Mouse (Mus musculus): ENCODE measurements around the gene Sarm1. TPM values are rescaled to one million over a fixed set of nuclear protein-coding genes. Genes with fewer than 3 reads are reported as not detected.
"Not testable (repeated sequence)": the region's sequence is repeated elsewhere in the genome, so short reads cannot be mapped to it uniquely, and the experiment has no call there.

Gene Sarm1
- polyA plus RNA-seq, 1 experiment from 2014 or later = 2.2 TPM

GRCm38 (mm10) chr11:78534516-78534915 lies 37.0 kb upstream of the Sarm1 start:
- 95% methylated on average over 4 of the region's 4 CpGs for WGBS
- H3K4me3 ChIP-seq (ENCODE audit: low read depth, low read length) = no peak overlapping the region
- peak overlapping the region; percentile 65; the same call in 1 of the 2 replicates for H3K4me2 ChIP-seq (ENCODE audit: low read depth, severe bottlenecking)
- H3K4me1 ChIP-seq (ENCODE audit: control insufficient read depth, insufficient read depth, low read length) = peaks cover 17% of the 10 kb centered on the region
- no peak overlapping the region for H3K9ac ChIP-seq (ENCODE audit: low read length)
- H3K36me3 ChIP-seq (ENCODE audit: control insufficient read depth, insufficient read depth, low read length) = peaks cover 2% of the 10 kb centered on the region; the same call in 1 of the 2 replicates
- no peak for DNase-seq (ENCODE audit: low spot score)
- H3K27ac ChIP-seq (replicated peaks; ENCODE audit: low read depth, low read length) = no peak overlapping the region
- no peaks in the 10 kb centered on the region for H3K9me3 ChIP-seq (ENCODE audit: control insufficient read depth, low read length)
- no peaks in the 10 kb centered on the region for H3K27me3 ChIP-seq (ENCODE audit: control insufficient read depth, insufficient read depth, low read length)
- no peak for ATAC-seq (ENCODE audit: insufficient number of reproducible peaks, low FRiP score, low TSS enrichment, low read depth)

DNA sequence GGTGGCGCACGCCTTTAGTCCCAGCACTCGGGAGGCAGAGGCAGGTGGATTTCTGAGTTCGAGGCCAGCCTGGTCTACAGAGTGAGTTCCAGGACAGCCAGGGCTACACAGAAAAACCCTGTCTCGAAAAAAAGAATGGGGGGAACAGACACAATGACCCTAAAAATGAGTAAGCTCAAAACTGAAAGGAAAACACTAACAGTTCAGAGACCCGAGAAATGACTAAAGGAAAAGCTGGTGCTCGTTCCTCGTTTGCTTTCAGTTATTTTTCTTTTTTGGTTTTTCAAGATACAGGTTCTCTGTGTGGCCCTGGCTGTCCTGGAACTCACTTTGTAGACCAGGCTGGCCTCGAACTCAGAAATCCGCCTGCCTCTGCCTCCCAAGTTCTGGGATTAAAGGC lies 34.0 kb upstream of the Sarm1 start:
- 95% methylated on average over 10 of the region's 10 CpGs for WGBS
- not testable (repeated sequence) for H3K4me1 ChIP-seq (ENCODE audit: control insufficient read depth, insufficient read depth, low read length); DNase-seq (ENCODE audit: low spot score); H3K4me3 ChIP-seq (ENCODE audit: low read depth, low read length); H3K9me3 ChIP-seq (ENCODE audit: control insufficient read depth, low read length); H3K9ac ChIP-seq (ENCODE audit: low read length); H3K27me3 ChIP-seq (ENCODE audit: control insufficient read depth, insufficient read depth, low read length); ATAC-seq (ENCODE audit: insufficient number of reproducible peaks, low FRiP score, low TSS enrichment, low read depth); H3K4me2 ChIP-seq (ENCODE audit: low read depth, severe bottlenecking)
- Histone ChIP-seq H3K36me3 (ENCODE audit: control insufficient read depth, insufficient read depth, low read length) (peaks cover 12% of the 10 kb centered on the region), H3K27ac (replicated peaks; ENCODE audit: low read depth, low read length) (0 out of 2 replicates have a peak overlapping the region, but pooled peaks have one; percentile 4)

GRCm38 (mm10) chr11:78531046-78531445 lies 33.5 kb upstream of the Sarm1 start:
- Histone ChIP-seq H3K9me3 (ENCODE audit: control insufficient read depth, low read length) (no peaks in the 10 kb centered on the region), H3K9ac (ENCODE audit: low read length) (no peak overlapping the region), H3K4me2 (ENCODE audit: low read depth, severe bottlenecking) (no peak overlapping the region), H3K27me3 (ENCODE audit: control insufficient read depth, insufficient read depth, low read length) (no peaks in the 10 kb centered on the region), H3K4me1 (ENCODE audit: control insufficient read depth, insufficient read depth, low read length) (peaks cover 7% of the 10 kb centered on the region), H3K27ac (replicated peaks; ENCODE audit: low read depth, low read length) (0 out of 2 replicates have a peak overlapping the region, but pooled peaks have one; percentile 8), H3K36me3 (ENCODE audit: control insufficient read depth, insufficient read depth, low read length) (peaks cover 15% of the 10 kb centered on the region), H3K4me3 (ENCODE audit: low read depth, low read length) (no peak overlapping the region)
- no peak for ATAC-seq (ENCODE audit: insufficient number of reproducible peaks, low FRiP score, low TSS enrichment, low read depth)
- DNase-seq (ENCODE audit: low spot score) = no peak
- WGBS = 84% methylated on average over 6 of the region's 6 CpGs

DNA sequence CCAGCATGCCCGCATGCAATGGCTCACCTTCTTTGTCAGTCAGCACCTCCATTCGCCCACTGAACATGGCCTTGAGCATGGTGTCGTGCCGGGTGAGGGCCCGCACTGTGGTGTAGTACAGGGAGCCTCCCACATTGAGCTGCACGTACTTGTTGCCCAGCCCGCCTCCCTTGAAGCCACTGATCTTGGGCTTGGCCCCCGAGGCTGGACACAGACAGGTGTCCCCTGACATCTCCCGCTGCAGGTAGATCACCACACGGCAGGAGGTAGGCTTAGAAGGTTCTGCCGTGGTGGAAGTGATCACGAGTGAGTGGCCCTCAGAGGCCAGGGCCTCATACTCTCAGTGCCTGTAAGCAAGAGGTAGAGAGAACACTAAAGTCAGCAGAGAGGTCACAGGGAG lies 32.4 kb upstream of the Sarm1 start:
- no peak for ATAC-seq (ENCODE audit: insufficient number of reproducible peaks, low FRiP score, low TSS enrichment, low read depth)
- 93% methylated on average over 12 of the region's 12 CpGs for WGBS
- H3K36me3 ChIP-seq (ENCODE audit: control insufficient read depth, insufficient read depth, low read length) = peaks cover 22% of the 10 kb centered on the region
- peaks cover 3% of the 10 kb centered on the region for H3K4me1 ChIP-seq (ENCODE audit: control insufficient read depth, insufficient read depth, low read length)
- H3K9me3 ChIP-seq (ENCODE audit: control insufficient read depth, low read length) = no peaks in the 10 kb centered on the region
- H3K9ac ChIP-seq (ENCODE audit: low read length) = no peak overlapping the region
- no peaks in the 10 kb centered on the region for H3K27me3 ChIP-seq (ENCODE audit: control insufficient read depth, insufficient read depth, low read length)
- H3K4me3 ChIP-seq (ENCODE audit: low read depth, low read length) = no peak overlapping the region
- no peak overlapping the region for H3K4me2 ChIP-seq (ENCODE audit: low read depth, severe bottlenecking)
- no peak for DNase-seq (ENCODE audit: low spot score)
- no peak overlapping the region for H3K27ac ChIP-seq (replicated peaks; ENCODE audit: low read depth, low read length)

DNA sequence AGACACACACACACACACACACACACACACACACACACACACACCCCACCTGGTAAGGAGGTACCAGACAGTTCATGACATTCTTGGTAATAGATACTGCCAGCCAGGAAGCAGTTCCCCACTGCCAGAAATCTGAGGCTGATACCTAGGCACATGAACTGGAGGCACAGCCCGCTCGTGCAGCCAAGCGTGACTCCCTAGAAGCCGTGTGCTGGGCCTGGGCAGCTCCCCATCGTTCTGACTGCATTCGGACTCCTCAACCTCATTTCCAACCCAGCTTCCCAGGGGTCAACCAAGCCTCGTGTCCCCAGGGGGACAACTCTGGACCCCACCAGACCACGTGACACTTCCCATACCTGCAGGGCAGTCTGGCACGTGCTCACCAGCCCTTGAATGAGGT lies 31.2 kb upstream of the Sarm1 start:
- Histone ChIP-seq H3K4me1 (ENCODE audit: control insufficient read depth, insufficient read depth, low read length) (no peaks in the 10 kb centered on the region), H3K4me2 (ENCODE audit: low read depth, severe bottlenecking) (no peak overlapping the region), H3K4me3 (ENCODE audit: low read depth, low read length) (no peak overlapping the region), H3K9ac (ENCODE audit: low read length) (no peak overlapping the region), H3K27me3 (ENCODE audit: control insufficient read depth, insufficient read depth, low read length) (no peaks in the 10 kb centered on the region), H3K9me3 (ENCODE audit: control insufficient read depth, low read length) (no peaks in the 10 kb centered on the region), H3K27ac (replicated peaks; ENCODE audit: low read depth, low read length) (no peak overlapping the region), H3K36me3 (ENCODE audit: control insufficient read depth, insufficient read depth, low read length) (peaks cover 30% of the 10 kb centered on the region)
- DNase-seq (ENCODE audit: low spot score) = no peak
- WGBS = 85% methylated on average over 9 of the region's 9 CpGs
- no peak for ATAC-seq (ENCODE audit: insufficient number of reproducible peaks, low FRiP score, low TSS enrichment, low read depth)

- no peak overlapping the region for H3K4me3 ChIP-seq (ENCODE audit: low read depth, low read length)
- H3K4me1 ChIP-seq (ENCODE audit: control insufficient read depth, insufficient read depth, low read length) = no peaks in the 10 kb centered on the region
- H3K27me3 ChIP-seq (ENCODE audit: control insufficient read depth, insufficient read depth, low read length) = no peaks in the 10 kb centered on the region
- ATAC-seq (ENCODE audit: insufficient number of reproducible peaks, low FRiP score, low TSS enrichment, low read depth) (no peak), DNase-seq (ENCODE audit: low spot score) (no peak)
- no peak overlapping the region for H3K9ac ChIP-seq (ENCODE audit: low read length)
- H3K9me3 ChIP-seq (ENCODE audit: control insufficient read depth, low read length) = no peaks in the 10 kb centered on the region
- WGBS = 90% methylated on average over 2 of the region's 2 CpGs
- no peak overlapping the region for H3K27ac ChIP-seq (replicated peaks; ENCODE audit: low read depth, low read length)
- peaks cover 47% of the 10 kb centered on the region for H3K36me3 ChIP-seq (ENCODE audit: control insufficient read depth, insufficient read depth, low read length)
- H3K4me2 ChIP-seq (ENCODE audit: low read depth, severe bottlenecking) = no peak overlapping the region
Measured at GRCm38 (mm10) chr11:78524838-78525237, 27.3 kb upstream of the Sarm1 start.

DNA sequence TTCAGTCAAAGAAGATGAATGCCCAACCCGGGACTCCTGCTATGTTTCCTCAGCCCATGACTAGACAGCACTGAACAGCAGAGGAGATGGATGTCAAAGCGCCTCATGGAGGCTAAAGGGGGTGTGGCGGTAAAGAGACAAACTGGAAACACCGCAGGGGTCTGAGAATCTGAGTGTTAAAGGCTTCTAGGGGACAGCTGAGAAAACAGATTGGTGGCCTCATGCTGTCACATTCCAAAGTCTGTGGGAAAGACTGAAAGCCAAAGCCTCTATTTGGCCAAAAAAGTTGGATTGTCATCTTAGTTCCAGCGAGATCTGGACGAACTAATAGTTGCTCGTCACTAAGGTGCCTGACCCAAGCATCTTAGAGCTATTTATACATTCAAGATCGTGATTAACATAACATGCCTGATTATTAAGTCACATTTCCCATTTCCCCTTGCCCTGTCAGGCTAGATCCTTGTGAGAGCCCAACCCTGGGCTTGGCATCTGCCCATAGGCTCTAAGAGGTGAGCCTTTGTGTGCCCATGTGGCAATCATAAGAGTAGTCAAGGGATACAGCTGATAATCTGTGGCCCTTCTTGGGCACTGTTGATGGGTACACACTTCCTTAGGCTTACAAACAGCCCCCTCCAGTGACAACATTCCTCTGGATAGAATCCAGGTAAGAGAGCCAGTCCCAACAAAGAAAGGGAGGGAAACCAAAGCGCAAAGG lies 25.8 kb upstream of the Sarm1 start:
- no peak for ATAC-seq (ENCODE audit: insufficient number of reproducible peaks, low FRiP score, low TSS enrichment, low read depth)
- Histone ChIP-seq H3K4me1 (ENCODE audit: control insufficient read depth, insufficient read depth, low read length) (no peaks in the 10 kb centered on the region), H3K9ac (ENCODE audit: low read length) (no peak overlapping the region), H3K4me2 (ENCODE audit: low read depth, severe bottlenecking) (no peak overlapping the region), H3K27ac (replicated peaks; ENCODE audit: low read depth, low read length) (no peak overlapping the region), H3K36me3 (ENCODE audit: control insufficient read depth, insufficient read depth, low read length) (peaks cover 46% of the 10 kb centered on the region), H3K4me3 (ENCODE audit: low read depth, low read length) (no peak overlapping the region), H3K9me3 (ENCODE audit: control insufficient read depth, low read length) (no peaks in the 10 kb centered on the region), H3K27me3 (ENCODE audit: control insufficient read depth, insufficient read depth, low read length) (no peaks in the 10 kb centered on the region)
- 91% methylated on average over 9 of the region's 9 CpGs for WGBS
- no peak for DNase-seq (ENCODE audit: low spot score)

- Histone ChIP-seq H3K4me3 (ENCODE audit: low read depth, low read length) (no peak overlapping the region), H3K9ac (ENCODE audit: low read length) (no peak overlapping the region), H3K9me3 (ENCODE audit: control insufficient read depth, low read length) (no peaks in the 10 kb centered on the region), H3K4me2 (ENCODE audit: low read depth, severe bottlenecking) (no peak overlapping the region), H3K36me3 (ENCODE audit: control insufficient read depth, insufficient read depth, low read length) (peaks cover 44% of the 10 kb centered on the region), H3K27me3 (ENCODE audit: control insufficient read depth, insufficient read depth, low read length) (no peaks in the 10 kb centered on the region), H3K4me1 (ENCODE audit: control insufficient read depth, insufficient read depth, low read length) (no peaks in the 10 kb centered on the region), H3K27ac (replicated peaks; ENCODE audit: low read depth, low read length) (no peak overlapping the region)
- no peak for DNase-seq (ENCODE audit: low spot score)
- ATAC-seq (ENCODE audit: insufficient number of reproducible peaks, low FRiP score, low TSS enrichment, low read depth) = no peak
- 89% methylated on average over 1 of the region's 1 CpGs for WGBS
Measured at GRCm38 (mm10) chr11:78522481-78522997, 25.0 kb upstream of the Sarm1 start.

All from limb, embryonic 11.5 days (tissue).